Mouse (Mus musculus) R1 (cell line): ENCODE results near the gene Bhmt.
A peak's percentile ranks its signal among the peaks of the same experiment; 100 is the strongest.

Source experiments
- DNase-seq: peaks from one replicate; pipeline ENCODE4 v3.0.0-alpha.2; 2018; ENCODE audit warnings: low read depth, low spot score

The Bhmt gene

GRCm38 (mm10) chr13:93608476-93608875 lies 29.3 kb downstream of the Bhmt start:
- DNase-seq = no peak

GRCm38 (mm10) chr13:93607701-93608100 lies 30.1 kb downstream of the Bhmt start:
- no peak for DNase-seq

- DNase-seq = peak; percentile 23
These were observed 30.7 kb downstream of the Bhmt start for GRCm38 (mm10) chr13:93606868-93607578.

- no peak for DNase-seq
These were observed 33.1 kb downstream of the Bhmt start for GRCm38 (mm10) chr13:93604698-93605097.

- DNase-seq = no peak
These were observed 36.2 kb downstream of the Bhmt start for GRCm38 (mm10) chr13:93601527-93601926.

GRCm38 (mm10) chr13:93593040-93593699 lies 44.6 kb downstream of the Bhmt start:
- no peak for DNase-seq

GRCm38 (mm10) chr13:93582526-93582925 lies 55.2 kb downstream of the Bhmt start:
- peak; percentile 24 for DNase-seq

GRCm38 (mm10) chr13:93580431-93580830 lies 57.3 kb downstream of the Bhmt start:
- DNase-seq = peak; percentile 27

- DNase-seq = no peak
These were observed 68.1 kb downstream of the Bhmt start for GRCm38 (mm10) chr13:93569676-93570075.
